Mouse (Mus musculus): ENCODE results near the gene Serpina3b.

Serpina3b gene

DNA sequence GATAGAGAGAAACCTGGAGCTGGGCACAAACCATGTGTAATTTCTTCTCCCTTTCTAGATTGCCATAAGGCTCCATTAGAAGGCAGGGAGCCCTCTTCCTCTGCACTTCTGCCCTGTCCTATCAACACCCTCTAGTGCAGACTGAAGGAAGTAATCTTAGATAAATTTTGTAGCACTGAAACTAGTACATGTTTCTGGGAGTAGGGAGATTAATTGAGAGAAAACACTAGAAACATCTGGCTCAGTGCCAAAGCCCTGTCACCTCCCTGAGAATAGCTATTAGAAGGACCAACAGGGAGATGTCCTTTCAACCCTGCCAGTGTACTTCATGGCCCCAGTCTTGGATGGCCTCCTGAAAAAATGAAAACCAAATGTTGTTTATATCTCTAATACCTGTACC lies 50.8 kb downstream of the Serpina3b start:
- no peak for DNase-seq

DNA sequence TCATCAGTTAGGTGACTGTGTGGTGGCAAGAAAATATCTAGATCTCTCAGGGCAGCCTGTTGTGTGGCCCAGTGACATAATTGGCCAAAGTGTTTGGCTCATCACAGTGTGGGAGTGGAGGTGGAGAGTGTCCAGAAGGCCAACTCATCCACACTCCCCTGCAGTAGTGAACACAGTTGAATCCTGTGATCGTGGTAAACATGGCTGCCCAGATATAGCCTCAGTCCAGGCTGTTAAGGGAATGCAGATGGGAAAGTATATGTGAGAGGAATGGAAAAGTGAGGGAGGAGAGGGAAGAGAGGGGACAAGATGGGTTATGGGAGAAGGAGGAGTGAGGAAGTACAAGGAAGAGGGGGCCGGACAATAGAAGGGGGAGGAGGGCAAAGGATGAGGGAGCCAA lies 51.2 kb downstream of the Serpina3b start:
- DNase-seq, result no peak

DNA sequence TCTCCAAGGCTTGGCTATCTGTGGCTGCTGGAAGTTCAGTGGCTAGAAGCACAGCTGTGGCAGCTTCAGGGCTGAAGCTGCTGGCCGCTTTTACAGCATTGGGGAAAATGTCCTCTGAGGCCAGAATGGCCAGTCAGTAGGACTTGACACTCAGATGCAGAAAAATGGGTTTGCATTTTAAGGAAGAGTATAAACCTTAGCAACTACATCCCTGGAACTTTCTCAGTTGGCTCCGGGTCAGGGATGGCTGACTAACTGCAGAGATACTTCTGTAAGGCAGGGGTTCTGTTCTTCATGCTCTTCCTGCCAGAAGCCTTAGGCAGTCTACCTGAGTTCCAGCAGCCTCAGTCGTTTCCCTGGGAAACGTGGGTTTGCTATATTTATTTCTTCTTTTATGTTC lies 57.2 kb downstream of the Serpina3b start:
- no peak for DNase-seq

DNA sequence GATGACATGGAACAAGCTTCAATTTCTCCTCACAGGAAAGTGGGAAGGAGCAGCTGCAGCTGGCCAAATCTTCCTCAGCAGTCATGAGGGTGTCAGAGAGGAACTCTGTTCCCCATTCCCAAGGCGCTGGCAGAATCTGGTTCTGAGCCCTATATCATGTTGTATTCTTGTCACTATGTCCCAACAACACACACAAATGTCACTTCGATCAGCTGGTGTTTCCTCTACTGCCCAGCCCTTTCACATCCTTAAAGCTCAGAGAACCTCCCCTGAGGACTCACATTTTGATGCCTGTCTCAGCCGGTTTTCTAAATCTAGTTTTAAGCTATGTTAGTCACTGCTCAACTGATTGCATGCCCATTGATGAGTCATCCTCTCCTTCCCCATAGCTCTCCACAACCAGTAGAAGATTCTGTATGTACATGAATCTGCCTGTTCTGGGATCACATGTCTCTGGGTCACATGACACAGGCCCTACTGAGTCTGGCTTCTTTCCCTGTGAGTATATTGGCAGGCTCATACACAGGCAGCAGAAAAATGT lies 58.3 kb downstream of the Serpina3b start:
- DNase-seq, result no peak
